26 mouse cellular contexts compared by ENCODE assay signal in the genomic region with DNA sequence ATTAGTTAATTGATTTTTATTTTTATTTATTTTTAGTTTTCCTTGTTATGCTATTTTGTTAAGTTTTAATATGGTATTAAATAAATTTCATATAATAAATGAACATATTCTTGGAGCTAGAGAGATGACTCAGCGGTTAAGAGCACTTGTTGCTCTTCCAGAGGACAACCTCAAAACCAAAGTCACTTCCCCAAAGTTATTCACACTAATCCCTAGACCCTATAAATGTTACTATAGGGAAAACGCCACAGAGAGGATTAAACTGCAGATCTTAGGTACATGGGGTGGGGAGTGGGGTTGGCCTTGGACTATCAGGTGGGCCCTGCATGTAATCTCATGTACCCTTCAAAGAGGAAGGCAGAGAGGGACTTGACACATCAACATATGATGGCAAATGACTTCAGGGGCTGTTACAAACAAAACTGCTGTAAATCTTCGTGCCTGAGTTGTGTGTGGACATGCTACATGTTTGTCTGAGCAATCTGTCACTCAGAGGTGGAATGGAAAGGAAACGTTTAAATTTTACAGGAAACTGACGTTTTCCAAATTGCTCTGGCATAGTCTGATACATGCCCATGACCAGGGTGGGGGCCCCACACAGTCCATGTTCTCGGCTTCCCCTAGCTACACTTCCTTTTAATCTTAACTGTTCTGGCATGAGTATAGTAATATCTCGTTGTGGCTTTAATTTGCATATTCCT.
DNase-seq lines count a peak whose midpoint lies in the region; ATAC-seq and TF ChIP-seq lines count a peak whose summit lies in the region.
"Had no signal": no experiment of that assay in that cellular context is flagged by ENCODE, and none has a peak within 500 bp of the region (broad histone marks: within the 10 kb centered on the region; RNA-seq: fewer than 3 reads in every experiment).

No protein-coding gene starts in this region.

- TF ChIP-seq POLR2A in MEL (IDR thresholded peaks at IDR 0.05; ENCODE audit: control insufficient read depth in 1 of 2, insufficient read depth in 1 of 2, low read depth in 1 of 2, low read length in 2 of 2, poor library complexity in 1 of 2), result no peak

- DNase-seq in MEL (ENCODE audit: low read depth, low spot score), result peak; percentile 68
- DNase-seq in cerebellum, postnatal 4 days (ENCODE audit: low spot score in 2 of 2), result no peak
- DNase-seq in c-Kit-positive CD71-positive TER-119-positive erythroid progenitor cells, embryonic 14.5 days (ENCODE audit: low spot score), result no peak
- DNase-seq: adrenal gland, adult 2 months; adrenal gland, postnatal 10 days; adrenal gland, postnatal 25 days; B cell, adult 2 months; cerebellum, adult 11 months; cerebellum, adult 18-20 months; cerebellum, adult 8-10 months; cerebellum, adult 9-11 months; cerebellum, postnatal 14 days; cerebellum, postnatal 36 days; embryo, embryonic 11 days had no signal

- TF ChIP-seq CTCF in MEL (IDR thresholded peaks at IDR 0.05 in 2 of 3, conservative IDR thresholded peaks at IDR 0.05 in 1 of 3; ENCODE audit: control insufficient read depth in 1 of 3, insufficient read depth in 1 of 3, low read depth in 2 of 3, low read length in 3 of 3, poor library complexity in 1 of 3, severe bottlenecking in 1 of 3), result no peak

- peak; percentile 58 for ATAC-seq in granulocyte monocyte progenitor cell, adult 5-6 weeks (replicated peaks; ENCODE audit: poor library complexity, severe bottlenecking)
- peak; percentile 71 for ATAC-seq in megakaryocyte progenitor cell, adult 5-6 weeks (replicated peaks; ENCODE audit: poor library complexity)
- no peak for ATAC-seq in cerebellum, adult (ENCODE audit: insufficient number of reproducible peaks, low FRiP score, low TSS enrichment)
- ATAC-seq: CD4-positive, CD25-positive, alpha-beta regulatory T cell, adult 4 months; forebrain, embryonic 14.5 days; forebrain, embryonic 16.5 days had no signal

- H3K9me3 ChIP-seq in MEL (replicated peaks; ENCODE audit: insufficient read depth, low read length), result no peaks in the 10 kb centered on the region
- H3K9me3 ChIP-seq: embryonic facial prominence, embryonic 13.5 days; embryonic facial prominence, embryonic 15.5 days; forebrain, embryonic 10.5 days; forebrain, embryonic 12.5 days; G1E had no signal

- TF ChIP-seq EP300 in MEL (IDR thresholded peaks at IDR 0.05; ENCODE audit: low read depth in 1 of 2, low read length in 2 of 2), result peak; percentile 69 to 86

- TF ChIP-seq RAD21 in MEL (IDR thresholded peaks at IDR 0.05; ENCODE audit: low read depth, low read length), result no peak

- peaks cover 0 to 9% of the 10 kb centered on the region in 2 experiments; a peak in 2 of 4 replicates for H3K36me3 ChIP-seq in MEL (ENCODE audit: control insufficient read depth in 1 of 2, insufficient read depth in 2 of 2, low read length in 2 of 2)
- H3K36me3 ChIP-seq: embryonic facial prominence, embryonic 13.5 days; embryonic facial prominence, embryonic 15.5 days; forebrain, embryonic 10.5 days; forebrain, embryonic 12.5 days; G1E had no signal

- no peak overlapping the region for H3K4me3 ChIP-seq in MEL (ENCODE audit: control insufficient read depth in 1 of 2, insufficient read depth in 1 of 2, low read depth in 2 of 2, low read length in 2 of 2)
- H3K4me3 ChIP-seq: embryonic facial prominence, embryonic 13.5 days; embryonic facial prominence, embryonic 15.5 days; erythroblast, embryonic 14.5 days; forebrain, embryonic 10.5 days; forebrain, embryonic 12.5 days had no signal

- H3K27ac ChIP-seq in MEL (ENCODE audit: control insufficient read depth, low read depth, low read length), result peak overlapping the region; percentile 62
- H3K27ac ChIP-seq: embryonic facial prominence, embryonic 13.5 days; embryonic facial prominence, embryonic 15.5 days; forebrain, embryonic 10.5 days; forebrain, embryonic 12.5 days had no signal

- H3K9ac ChIP-seq in MEL (ENCODE audit: control insufficient read depth, low read depth, low read length, poor library complexity, severe bottlenecking), result no peak overlapping the region
- H3K9ac ChIP-seq: embryonic facial prominence, embryonic 13.5 days; embryonic facial prominence, embryonic 15.5 days; forebrain, embryonic 12.5 days had no signal

- no peaks in the 10 kb centered on the region for H3K27me3 ChIP-seq in MEL (ENCODE audit: control insufficient read depth in 1 of 2, insufficient read depth in 2 of 2, low read length in 2 of 2)
- H3K27me3 ChIP-seq: embryonic facial prominence, embryonic 13.5 days; embryonic facial prominence, embryonic 15.5 days; forebrain, embryonic 12.5 days had no signal

- peaks cover 6 to 8% of the 10 kb centered on the region in 2 experiments for H3K4me1 ChIP-seq in MEL (ENCODE audit: control insufficient read depth in 1 of 2, insufficient read depth in 2 of 2, low read length in 2 of 2)
- H3K4me1 ChIP-seq: embryonic facial prominence, embryonic 13.5 days; embryonic facial prominence, embryonic 15.5 days; forebrain, embryonic 10.5 days; forebrain, embryonic 12.5 days had no signal

- H3K79me2 ChIP-seq in MEL (ENCODE audit: control insufficient read depth, insufficient read depth, low read length, poor library complexity), result no peaks in the 10 kb centered on the region

TF ChIP-seq in MEL, 35 proteins besides CTCF, POLR2A, EP300 and RAD21:
- TF ChIP-seq ZNF384 (IDR thresholded peaks at IDR 0.05; ENCODE audit: low read depth, low read length) (no peak), ELF1 (IDR thresholded peaks at IDR 0.05; ENCODE audit: low read depth, low read length) (0 out of 2 replicates have a peak, but pooled peaks have one; percentile 34), MEF2A (IDR thresholded peaks at IDR 0.05; ENCODE audit: extremely low read depth, insufficient replicate concordance, low read depth, low read length, poor library complexity, severe bottlenecking) (no peak), POLR2AphosphoS5 (IDR thresholded peaks at IDR 0.05; ENCODE audit: borderline replicate concordance, low read depth, low read length) (no peak), HCFC1 (IDR thresholded peaks at IDR 0.05; ENCODE audit: low read depth, low read length) (no peak), TCF12 (IDR thresholded peaks at IDR 0.05; ENCODE audit: low read depth, low read length) (peak; percentile 72), SMC3 (IDR thresholded peaks at IDR 0.05; ENCODE audit: low read depth, low read length) (no peak), POLR2AphosphoS2 (IDR thresholded peaks at IDR 0.05; ENCODE audit: low read length) (no peak), NRF1 (IDR thresholded peaks at IDR 0.05; ENCODE audit: insufficient read depth, low read depth, low read length, poor library complexity, severe bottlenecking) (no peak), SIN3A (IDR thresholded peaks at IDR 0.05; ENCODE audit: low read length) (no peak; the same call in 1 of the 2 replicates), CHD1 (IDR thresholded peaks at IDR 0.05; ENCODE audit: low read depth, low read length) (no peak), UBTF (IDR thresholded peaks at IDR 0.05; ENCODE audit: borderline replicate concordance, insufficient read depth, low read depth, low read length) (no peak), ETS1 (IDR thresholded peaks at IDR 0.05; ENCODE audit: low read depth, low read length) (peak; percentile 52; the same call in 1 of the 2 replicates), MAX (IDR thresholded peaks at IDR 0.05; ENCODE audit: low read length) (peak; percentile 32; the same call in 1 of the 2 replicates), ZC3H11A (IDR thresholded peaks at IDR 0.05; ENCODE audit: low read depth, low read length) (no peak), GATA1 (IDR thresholded peaks at IDR 0.05; ENCODE audit: low read depth, low read length) (peak; percentile 47; the same call in 1 of the 2 replicates), NELFE (IDR thresholded peaks at IDR 0.05; ENCODE audit: low read depth, low read length) (no peak), JUND (IDR thresholded peaks at IDR 0.05; ENCODE audit: low read depth, low read length) (no peak), USF1 (IDR thresholded peaks at IDR 0.05; ENCODE audit: low read depth, low read length) (no peak), GABPA (IDR thresholded peaks at IDR 0.05; ENCODE audit: low read depth, low read length) (no peak), MAZ (IDR thresholded peaks at IDR 0.05; ENCODE audit: low read depth, low read length) (0 out of 2 replicates have a peak, but pooled peaks have one; percentile 32), USF2 (IDR thresholded peaks at IDR 0.05; ENCODE audit: borderline replicate concordance in 1 of 2, insufficient read depth in 1 of 2, low read depth in 1 of 2, low read length in 2 of 2) (no peak), MXI1 (IDR thresholded peaks at IDR 0.05; ENCODE audit: low read depth, low read length) (no peak; the same call in 1 of the 2 replicates), MYB (IDR thresholded peaks at IDR 0.05; ENCODE audit: low read depth, low read length) (peak; percentile 69), E2F4 (IDR thresholded peaks at IDR 0.05; ENCODE audit: borderline replicate concordance, low read depth, low read length) (no peak), RCOR1 (IDR thresholded peaks at IDR 0.05; ENCODE audit: low read depth, low read length) (0 out of 2 replicates have a peak, but pooled peaks have one; percentile 26), ZMIZ1 (IDR thresholded peaks at IDR 0.05; ENCODE audit: low read depth, low read length) (no peak), BHLHE40 (IDR thresholded peaks at IDR 0.05; ENCODE audit: borderline replicate concordance, low read depth, low read length) (no peak), KAT2A (conservative IDR thresholded peaks at IDR 0.05; ENCODE audit: low read depth, low read length) (no peak), CHD2 (IDR thresholded peaks at IDR 0.05; ENCODE audit: low read length) (no peak), MYC (IDR thresholded peaks at IDR 0.05; ENCODE audit: low read depth, low read length) (no peak), TAL1 (IDR thresholded peaks at IDR 0.05; ENCODE audit: low read length) (no peak), ZKSCAN1 (IDR thresholded peaks at IDR 0.05; ENCODE audit: low read depth, low read length) (no peak), TBP (IDR thresholded peaks at IDR 0.05; ENCODE audit: low read depth, low read length) (no peak), MAFK (IDR thresholded peaks at IDR 0.05; ENCODE audit: borderline replicate concordance, low read depth, low read length) (0 out of 2 replicates have a peak, but pooled peaks have one; percentile 30)
